ENCODE assay signal across 8 mouse cellular contexts in genomic region chr15:99098493-99098861, GRCm38 (mm10). TPM values are rescaled to one million over a fixed set of nuclear protein-coding genes. Genes with fewer than 3 reads are reported as not detected.
DNase-seq lines count a peak whose midpoint lies in the region; ATAC-seq and TF ChIP-seq lines count a peak whose summit lies in the region.

No protein-coding gene starts in this region.

- H3K9me3 ChIP-seq in kidney, embryonic 16.5 days (ENCODE audit: low read length): no peaks in the 10 kb centered on the region
- H3K9me3 ChIP-seq in forebrain, embryonic 10.5 days: no peaks in the 10 kb centered on the region
- no peaks in the 10 kb centered on the region for H3K9me3 ChIP-seq in limb, embryonic 12.5 days
- no peaks in the 10 kb centered on the region for H3K9me3 ChIP-seq in neural tube, embryonic 15.5 days (replicated peaks)

- no peak for TF ChIP-seq POLR2A in kidney, adult 2 months (IDR thresholded peaks at IDR 0.05; ENCODE audit: low read depth, low read length)

- H3K9ac ChIP-seq in kidney, embryonic 16.5 days (replicated peaks; ENCODE audit: low read length): peak overlapping the region; percentile 56
- no peak overlapping the region; the same call in 1 of the 2 replicates for H3K9ac ChIP-seq in limb, embryonic 12.5 days (replicated peaks)
- H3K9ac ChIP-seq in neural tube, embryonic 15.5 days (replicated peaks): no peak overlapping the region

- no peak for ATAC-seq in kidney, embryonic 16.5 days (ENCODE audit: low FRiP score, low TSS enrichment)
- no peak for ATAC-seq in limb, embryonic 12.5 days (ENCODE audit: insufficient number of reproducible peaks, insufficient read depth, low FRiP score, low TSS enrichment, low read depth)
- ATAC-seq in neural tube, embryonic 15.5 days (ENCODE audit: low FRiP score): no peak

- H3K27ac ChIP-seq in kidney, embryonic 16.5 days (ENCODE audit: low read length): no peak overlapping the region
- no peak overlapping the region for H3K27ac ChIP-seq in kidney, adult 2 months (ENCODE audit: insufficient read depth, low read depth, low read length)
- H3K27ac ChIP-seq in forebrain, embryonic 10.5 days: 0 out of 2 replicates have a peak overlapping the region, but pooled peaks have one; percentile 60
- H3K27ac ChIP-seq in limb, embryonic 12.5 days: no peak overlapping the region
- H3K27ac ChIP-seq in neural tube, embryonic 15.5 days (replicated peaks): no peak overlapping the region

- no peak for TF ChIP-seq CTCF in kidney, adult 2 months (conservative IDR thresholded peaks at IDR 0.05; ENCODE audit: insufficient read depth, insufficient read length, low read depth, low read length)

- peak overlapping the region; percentile 37 for H3K4me3 ChIP-seq in kidney, embryonic 16.5 days (ENCODE audit: low read length)
- no peak overlapping the region for H3K4me3 ChIP-seq in kidney, adult 2 months (ENCODE audit: insufficient read depth, low read depth, low read length)
- peak overlapping the region; percentile 50 for H3K4me3 ChIP-seq in forebrain, embryonic 10.5 days
- H3K4me3 ChIP-seq in limb, embryonic 12.5 days (replicated peaks): peak overlapping the region; percentile 42
- H3K4me3 ChIP-seq in neural tube, embryonic 15.5 days (replicated peaks): peak overlapping the region; percentile 33; the same call in 1 of the 2 replicates

- intact Hi-C loops in gastrocnemius, postnatal 14 days (cut with DNase I; ENCODE audit: low total_unique reads): no loop called here

- DNase-seq in kidney, adult 2 months: no peak
- no peak for DNase-seq in forebrain, embryonic 10.5 days (ENCODE audit: extremely low spot score, low spot score)
- no peak for DNase-seq in yolk sac, embryonic 10.5 days (ENCODE audit: low spot score)
- DNase-seq in B cell, adult 2 months: no peak
- no peak for DNase-seq in gastrocnemius, postnatal 14 days

- peak overlapping the region; percentile 77 for H3K4me2 ChIP-seq in kidney, embryonic 16.5 days (replicated peaks; ENCODE audit: low read depth, low read length)
- H3K4me2 ChIP-seq in limb, embryonic 12.5 days: peak overlapping the region; percentile 74
- H3K4me2 ChIP-seq in neural tube, embryonic 15.5 days: peak overlapping the region; percentile 83

- WGBS in kidney, embryonic 16.5 days: 2% methylated on average over 9 of the region's 9 CpGs
- WGBS in kidney, adult 2 months: 13% methylated on average over 9 of the region's 9 CpGs
- under 1% methylated on average over 9 of the region's 9 CpGs for WGBS in forebrain, embryonic 10.5 days
- WGBS in limb, embryonic 12.5 days: 1% methylated on average over 9 of the region's 9 CpGs
- 4% methylated on average over 9 of the region's 9 CpGs for WGBS in neural tube, embryonic 15.5 days

- H3K36me3 ChIP-seq in kidney, embryonic 16.5 days (ENCODE audit: insufficient read depth, low read length): no peaks in the 10 kb centered on the region
- no peaks in the 10 kb centered on the region for H3K36me3 ChIP-seq in kidney, adult 2 months (ENCODE audit: control insufficient read depth, insufficient read depth, low read length)
- no peaks in the 10 kb centered on the region for H3K36me3 ChIP-seq in forebrain, embryonic 10.5 days (replicated peaks)
- no peaks in the 10 kb centered on the region for H3K36me3 ChIP-seq in limb, embryonic 12.5 days
- H3K36me3 ChIP-seq in neural tube, embryonic 15.5 days: no peaks in the 10 kb centered on the region

- H3K4me1 ChIP-seq in kidney, embryonic 16.5 days (ENCODE audit: insufficient read depth, low read length): peaks cover 51% of the 10 kb centered on the region
- H3K4me1 ChIP-seq in kidney, adult 2 months (ENCODE audit: control insufficient read depth, insufficient read depth, low read length): peaks cover 9% of the 10 kb centered on the region
- peaks cover 56% of the 10 kb centered on the region for H3K4me1 ChIP-seq in forebrain, embryonic 10.5 days
- H3K4me1 ChIP-seq in limb, embryonic 12.5 days (replicated peaks): peaks cover 48% of the 10 kb centered on the region
- peaks cover 50% of the 10 kb centered on the region for H3K4me1 ChIP-seq in neural tube, embryonic 15.5 days

- peaks cover 42% of the 10 kb centered on the region for H3K27me3 ChIP-seq in kidney, embryonic 16.5 days (ENCODE audit: insufficient read depth, low read length)
- no peaks in the 10 kb centered on the region for H3K27me3 ChIP-seq in kidney, adult 2 months (replicated peaks; ENCODE audit: control insufficient read depth, insufficient read depth, low read length)
- H3K27me3 ChIP-seq in forebrain, embryonic 10.5 days (ENCODE audit: poor library complexity, severe bottlenecking): peaks cover 76% of the 10 kb centered on the region
- H3K27me3 ChIP-seq in limb, embryonic 12.5 days: peaks cover 68% of the 10 kb centered on the region
- peaks cover 69% of the 10 kb centered on the region for H3K27me3 ChIP-seq in neural tube, embryonic 15.5 days (replicated peaks)

RNA-seq across cellular contexts. Expression of gene Dnajc22, which starts 5.5 kb away (rescaled TPM):
- 8.0 and 10.0 TPM in 2 replicates for polyA plus RNA-seq in kidney, embryonic 16.5 days (2015; fragmentation: Nextera tagmentation; extraction: Ambion mirVana)
- polyA plus RNA-seq in kidney, adult 2 months (2012; rRNA removed): 49.9 and 53.4 TPM in 2 replicates
- 1.0 and 1.2 TPM in 2 replicates for polyA plus RNA-seq in forebrain, embryonic 10.5 days (2016; fragmentation: Nextera tagmentation; extraction: Ambion mirVana)
- polyA plus RNA-seq in limb, embryonic 12.5 days (2016; fragmentation: Nextera tagmentation; extraction: Ambion mirVana): 1.2 and 1.7 TPM in 2 replicates
- 0.47 and 2.3 TPM in 2 replicates for polyA plus RNA-seq in neural tube, embryonic 15.5 days (2015; fragmentation: Nextera tagmentation; extraction: Ambion mirVana)
- total RNA-seq in gastrocnemius, postnatal 14 days (2021): under 1 TPM in 1 of 2 experiments, not detected in 1; 0.12 TPM

RNA-seq across cellular contexts. Expression of gene C1ql4, which starts 10.9 kb away (rescaled TPM):
- 0.94 and 1.2 TPM in 2 replicates for polyA plus RNA-seq in kidney, embryonic 16.5 days (2015; fragmentation: Nextera tagmentation; extraction: Ambion mirVana)
- 0.44 and 0.61 TPM in 2 replicates for polyA plus RNA-seq in kidney, adult 2 months (2012; rRNA removed)
- 0.12 TPM in 1 of 2 replicates, not detected in the other for polyA plus RNA-seq in forebrain, embryonic 10.5 days (2016; fragmentation: Nextera tagmentation; extraction: Ambion mirVana)
- 0.19 TPM in 1 of 2 replicates, not detected in the other for polyA plus RNA-seq in limb, embryonic 12.5 days (2016; fragmentation: Nextera tagmentation; extraction: Ambion mirVana)
- 2.4 and 3.6 TPM in 2 replicates for polyA plus RNA-seq in neural tube, embryonic 15.5 days (2015; fragmentation: Nextera tagmentation; extraction: Ambion mirVana)
- not detected for total RNA-seq in gastrocnemius, postnatal 14 days (2021)

RNA-seq across cellular contexts. Expression of gene Troap, which starts 24.1 kb away (rescaled TPM):
- 35.8 and 45.8 TPM in 2 replicates for polyA plus RNA-seq in kidney, embryonic 16.5 days (2015; fragmentation: Nextera tagmentation; extraction: Ambion mirVana)
- 0.29 and 0.33 TPM in 2 replicates for polyA plus RNA-seq in kidney, adult 2 months (2012; rRNA removed)
- 51.1 and 53.1 TPM in 2 replicates for polyA plus RNA-seq in forebrain, embryonic 10.5 days (2016; fragmentation: Nextera tagmentation; extraction: Ambion mirVana)
- 39.5 and 47.1 TPM in 2 replicates for polyA plus RNA-seq in limb, embryonic 12.5 days (2016; fragmentation: Nextera tagmentation; extraction: Ambion mirVana)
- polyA plus RNA-seq in neural tube, embryonic 15.5 days (2015; fragmentation: Nextera tagmentation; extraction: Ambion mirVana): 4.6 and 10.3 TPM in 2 replicates
- total RNA-seq in gastrocnemius, postnatal 14 days (2021): 1 to 10 TPM; 1.4 to 1.8 TPM

RNA-seq across cellular contexts. Expression of gene Spats2, which starts 27.2 kb away (rescaled TPM):
- polyA plus RNA-seq in kidney, embryonic 16.5 days (2015; fragmentation: Nextera tagmentation; extraction: Ambion mirVana): 42.1 and 42.9 TPM in 2 replicates
- 8.6 and 10.0 TPM in 2 replicates for polyA plus RNA-seq in kidney, adult 2 months (2012; rRNA removed)
- 53.5 and 56.5 TPM in 2 replicates for polyA plus RNA-seq in forebrain, embryonic 10.5 days (2016; fragmentation: Nextera tagmentation; extraction: Ambion mirVana)
- 78.7 and 79.2 TPM in 2 replicates for polyA plus RNA-seq in limb, embryonic 12.5 days (2016; fragmentation: Nextera tagmentation; extraction: Ambion mirVana)
- polyA plus RNA-seq in neural tube, embryonic 15.5 days (2015; fragmentation: Nextera tagmentation; extraction: Ambion mirVana): 28.9 and 35.4 TPM in 2 replicates
- total RNA-seq in gastrocnemius, postnatal 14 days (2021): 1 to 10 TPM; 7.1 to 8.7 TPM

RNA-seq across cellular contexts. Expression of gene Prph, which starts 43.5 kb away (rescaled TPM):
- 3.3 and 5.8 TPM in 2 replicates for polyA plus RNA-seq in kidney, embryonic 16.5 days (2015; fragmentation: Nextera tagmentation; extraction: Ambion mirVana)
- polyA plus RNA-seq in kidney, adult 2 months (2012; rRNA removed): 1.7 and 3.2 TPM in 2 replicates
- polyA plus RNA-seq in forebrain, embryonic 10.5 days (2016; fragmentation: Nextera tagmentation; extraction: Ambion mirVana): 0.20 and 0.33 TPM in 2 replicates
- polyA plus RNA-seq in limb, embryonic 12.5 days (2016; fragmentation: Nextera tagmentation; extraction: Ambion mirVana): 0.19 and 5.1 TPM in 2 replicates
- polyA plus RNA-seq in neural tube, embryonic 15.5 days (2015; fragmentation: Nextera tagmentation; extraction: Ambion mirVana): 185 and 209 TPM in 2 replicates
- 1 to 10 TPM; 1.2 to 1.4 TPM for total RNA-seq in gastrocnemius, postnatal 14 days (2021)
